Mouse (Mus musculus) ES-Bruce4 (cell line): ENCODE measurements around the gene Srsf2.

Experiments
- CTCF ChIP-seq: IDR thresholded peaks from one replicate; pipeline ENCODE4 v1.8.1; 2011; ENCODE audit warnings: low read depth, low read length
- EP300 ChIP-seq: IDR thresholded peaks from 2 replicates; pipeline ENCODE4 v1.6.1; 2011; ENCODE audit warnings: low read depth, low read length; ENCODE audit not compliant: insufficient read depth
- POLR2A ChIP-seq: IDR thresholded peaks from one replicate; pipeline ENCODE4 v1.8.1; 2011; ENCODE audit warnings: low read length; ENCODE audit not compliant: insufficient read depth

DNA sequence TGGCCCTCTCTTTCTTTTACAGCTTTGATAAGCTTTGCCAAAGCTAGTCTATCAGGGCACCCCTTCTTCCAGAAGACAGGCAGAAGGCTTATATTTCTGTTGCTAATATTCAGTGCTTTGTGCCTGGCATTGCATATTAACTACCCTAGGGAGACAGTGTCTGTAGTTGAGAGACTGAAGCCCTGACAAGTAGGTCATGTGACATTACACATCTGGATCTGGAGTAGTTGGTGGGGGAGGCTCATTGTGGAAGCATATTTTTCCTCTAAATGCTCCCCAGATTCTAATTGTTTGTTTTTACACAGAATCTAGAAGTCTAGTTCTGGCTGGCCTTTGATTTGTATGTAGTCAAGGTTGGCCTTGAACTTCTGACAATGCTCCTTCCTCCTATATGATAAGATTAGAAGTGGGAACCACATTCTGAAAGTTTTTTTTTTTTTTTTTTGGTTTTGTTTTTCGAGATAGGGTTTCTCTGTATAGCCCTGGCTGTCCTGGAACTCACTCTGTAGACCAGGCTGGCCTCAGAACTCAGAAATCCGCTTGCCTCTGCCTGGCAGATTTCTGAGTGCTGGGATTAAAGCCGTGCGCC lies 6.2 kb downstream of the Srsf2 start:
- no peak for TF ChIP-seq CTCF
- no peak for TF ChIP-seq POLR2A
- TF ChIP-seq EP300, result no peak
